Mouse (Mus musculus) brain, embryonic 14.5 days (tissue): Measurements from ENCODE around the gene Plekha6. TPM values are rescaled to one million over a fixed set of nuclear protein-coding genes. Genes with fewer than 3 reads are reported as not detected.

ENCODE experiments used
- DNase-seq: peaks from one replicate; pipeline ENCODE4 v3.0.0-alpha.2; 2011; ENCODE audit warnings: low read depth
- CTCF ChIP-seq: fragments of 200-500 bp; IDR thresholded peaks from 2 replicates; pipeline ENCODE4 v1.5.1; 2012; ENCODE audit warnings: inconsistent platforms, mild to moderate bottlenecking, moderate library complexity, borderline replicate concordance; ENCODE audit not compliant: insufficient read depth, insufficient read length; ENCODE audit errors: extremely low read depth
- POLR2A ChIP-seq: fragments of 200-500 bp; IDR thresholded peaks from 2 replicates; pipeline ENCODE4 v1.6.1; 2012; ENCODE audit warnings: mild to moderate bottlenecking, inconsistent platforms, borderline replicate concordance; ENCODE audit not compliant: poor library complexity, insufficient read depth, insufficient read length, severe bottlenecking; ENCODE audit errors: extremely low read depth
- polyA plus RNA-seq: library from polyadenylated mRNA; depleted of rRNA; stranded (reverse); fragments of >200 nt; gene quantifications from 2 replicates; pipeline ENCODE4 v1.2.3, GENCODE M21; 2012

Gene Plekha6
- polyA plus RNA-seq, 1 experiment, result 78.3 TPM

DNA sequence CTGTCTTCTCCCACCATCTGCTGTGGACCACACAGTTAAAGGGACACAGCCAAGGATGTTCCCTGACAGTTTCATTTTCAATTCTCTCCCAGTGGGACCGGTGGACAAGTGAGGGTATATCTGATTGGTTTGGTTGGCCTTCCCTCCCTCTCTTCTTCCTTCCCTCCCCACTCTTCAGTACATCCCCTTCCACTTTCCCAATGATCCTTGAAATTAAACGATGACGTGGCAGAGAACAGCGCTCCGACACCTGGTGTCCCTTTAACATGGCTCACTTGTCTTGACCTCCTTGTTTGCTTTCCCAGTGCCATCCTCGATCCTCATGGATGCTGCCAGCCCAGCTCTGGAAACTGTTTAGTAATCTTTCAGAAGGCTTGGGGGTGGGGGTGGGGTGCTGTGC is 114.5 kb downstream of the Plekha6 start:
- no peak for TF ChIP-seq CTCF
- TF ChIP-seq POLR2A, result no peak
- DNase-seq, result no peak

GRCm38 (mm10) chr1:133278946-133279631 is 115.1 kb downstream of the Plekha6 start:
- DNase-seq, result no peak
- TF ChIP-seq CTCF (no peak), POLR2A (no peak)

- DNase-seq, result peak; percentile 42
- TF ChIP-seq CTCF (no peak), POLR2A (no peak)
Observed at GRCm38 (mm10) chr1:133279632-133280093, 115.7 kb downstream of the Plekha6 start.

DNA sequence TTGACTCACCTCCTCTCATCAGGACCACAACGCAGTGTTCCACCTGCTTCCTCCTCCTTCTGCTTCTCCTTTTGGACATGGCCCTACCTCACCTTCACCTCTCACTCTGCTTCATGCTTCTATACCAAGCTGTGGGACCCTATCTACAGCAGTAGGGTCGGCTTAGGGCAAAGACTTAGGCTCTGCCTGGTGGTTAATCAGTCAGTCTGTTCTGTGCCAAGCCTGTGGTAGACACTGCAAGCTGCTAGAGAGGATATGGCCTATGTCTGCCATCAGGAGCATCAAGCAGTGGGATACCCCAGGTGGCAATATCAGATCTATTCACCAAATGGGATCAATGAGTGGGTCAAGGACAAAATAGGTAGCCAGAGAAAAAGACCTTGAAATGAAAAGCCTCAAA is 116.5 kb downstream of the Plekha6 start:
- no peak for TF ChIP-seq CTCF
- no peak for TF ChIP-seq POLR2A
- DNase-seq, result no peak

DNA sequence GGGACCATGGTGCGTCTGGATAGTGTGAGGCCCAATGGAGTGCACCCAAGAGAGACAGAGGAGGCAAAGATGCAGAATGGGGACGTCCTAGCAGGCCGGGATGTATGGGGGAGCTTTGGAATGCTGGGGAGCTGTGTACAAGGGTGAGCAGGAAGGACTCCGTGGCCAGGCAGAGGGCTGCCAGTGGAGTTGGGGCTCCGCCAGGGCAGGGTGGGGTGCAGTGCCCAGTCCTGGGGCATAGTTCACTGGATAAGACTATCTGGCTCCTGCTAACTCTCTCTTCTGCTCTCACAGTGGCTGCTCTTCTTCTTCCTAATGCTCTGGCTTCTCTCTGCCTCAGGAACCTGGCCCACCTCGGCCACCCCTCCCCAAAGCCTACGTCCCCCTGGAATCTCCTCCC is 121.9 kb downstream of the Plekha6 start:
- no peak for DNase-seq
- TF ChIP-seq CTCF (no peak), POLR2A (no peak)

DNA sequence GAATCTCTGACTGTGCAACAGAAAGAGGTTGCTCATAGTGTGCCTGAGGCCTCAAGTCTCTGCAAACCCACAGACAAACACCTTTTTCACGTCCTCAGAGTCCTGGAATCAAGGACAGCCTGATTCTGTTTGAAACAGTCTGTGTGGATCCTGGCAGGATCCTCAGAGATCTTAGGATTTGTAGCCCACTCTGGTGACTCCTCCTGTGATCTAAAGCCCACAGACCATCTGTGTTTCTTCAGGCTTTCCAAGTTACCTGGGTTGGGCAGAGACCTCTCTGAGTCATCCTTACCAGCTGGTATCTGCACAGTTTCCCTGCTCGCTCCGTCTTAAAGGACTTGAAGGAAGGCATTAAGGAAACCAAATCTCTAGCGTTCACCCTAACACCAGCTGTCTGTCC is 123.0 kb downstream of the Plekha6 start:
- DNase-seq, result no peak

GRCm38 (mm10) chr1:133287880-133288279 is 123.9 kb downstream of the Plekha6 start:
- TF ChIP-seq POLR2A, result no peak
- no peak for TF ChIP-seq CTCF
- no peak for DNase-seq

More for the DNA sequence above, 123.0 kb downstream of the Plekha6 start:
- TF ChIP-seq CTCF, result no peak
- TF ChIP-seq POLR2A, result no peak

- TF ChIP-seq CTCF (no peak), POLR2A (no peak)
Observed at GRCm38 (mm10) chr1:133291888-133292287, 127.9 kb downstream of the Plekha6 start.

GRCm38 (mm10) chr1:133292608-133293007 is 128.6 kb downstream of the Plekha6 start:
- TF ChIP-seq POLR2A (no peak), CTCF (no peak)
- no peak for DNase-seq

More at GRCm38 (mm10) chr1:133291888-133292287, 127.9 kb downstream of the Plekha6 start:
- no peak for DNase-seq

DNA sequence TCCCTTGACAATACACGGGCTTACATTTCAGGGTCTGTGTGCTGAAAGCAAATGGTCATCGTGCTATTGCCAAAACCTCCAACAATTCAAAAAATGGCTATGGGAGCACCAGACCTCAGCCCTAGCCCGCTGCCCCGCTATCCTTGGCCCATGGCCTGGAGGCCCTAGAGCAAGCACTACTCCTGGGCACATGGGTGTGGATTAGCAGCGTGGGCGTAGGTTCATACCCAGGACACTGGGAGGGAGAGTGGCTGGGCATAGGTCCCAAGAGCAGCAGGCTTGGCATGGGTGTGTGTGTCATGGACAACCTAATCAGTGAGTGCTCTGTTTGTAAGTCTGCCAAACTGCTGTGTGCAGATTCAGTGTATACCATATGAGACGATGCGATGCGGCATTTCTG is 132.4 kb downstream of the Plekha6 start:
- TF ChIP-seq POLR2A (no peak), CTCF (no peak)
- peak; percentile 56 for DNase-seq

DNA sequence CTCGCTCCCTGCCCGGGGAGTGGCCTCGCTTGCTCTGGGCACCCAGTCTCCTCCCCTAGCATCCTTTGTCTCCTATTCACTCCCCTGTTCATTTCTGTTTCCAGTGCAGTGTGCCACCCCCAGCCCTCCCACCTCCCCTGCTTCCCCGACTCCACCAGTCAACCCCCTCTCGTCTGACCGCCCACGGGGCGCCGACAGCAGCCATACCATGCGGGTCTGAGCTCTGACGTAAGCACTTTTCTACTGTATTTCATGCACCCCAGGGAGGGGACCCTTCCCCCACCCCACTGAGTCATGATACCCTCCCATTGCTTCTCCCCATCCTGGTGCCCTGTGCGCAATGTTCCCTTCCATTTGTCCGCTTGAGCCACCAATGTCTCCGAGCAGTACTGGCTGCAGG is 134.8 kb downstream of the Plekha6 start:
- TF ChIP-seq CTCF (no peak), POLR2A (no peak)
- DNase-seq, result no peak

DNA sequence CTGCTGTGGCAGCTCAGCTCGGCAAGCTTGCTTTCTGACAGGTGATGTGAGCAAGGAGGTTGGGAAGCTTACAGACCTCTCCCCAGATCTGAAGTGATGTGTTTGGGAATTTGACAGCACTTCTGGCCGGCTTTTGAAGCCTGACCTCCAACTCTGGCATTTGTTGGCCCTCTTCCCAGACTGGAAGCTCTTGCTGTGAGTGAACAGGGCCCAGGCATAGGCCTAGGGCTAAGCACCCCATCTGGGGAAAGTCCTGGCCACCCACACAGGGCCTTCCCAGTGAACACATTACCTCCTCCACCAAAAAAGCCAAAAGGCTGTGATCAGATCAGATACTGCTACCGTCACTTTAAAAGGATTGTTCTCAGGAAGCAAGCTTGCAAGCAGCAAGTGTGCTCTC is 138.5 kb downstream of the Plekha6 start:
- TF ChIP-seq POLR2A, result no peak
- TF ChIP-seq CTCF, result no peak
- DNase-seq, result peak; percentile 78

GRCm38 (mm10) chr1:133306842-133307241 is 142.8 kb downstream of the Plekha6 start:
- DNase-seq, result peak; percentile 79
- TF ChIP-seq POLR2A (no peak), CTCF (peak; percentile 83)
